Mouse (Mus musculus) liver, embryonic 13.5 days (tissue): ENCODE results near the gene Kcnj6. TPM values are rescaled to one million over a fixed set of nuclear protein-coding genes. Genes with fewer than 3 reads are reported as not detected.

Experiments
- ATAC-seq: fragments of 200-750 bp; cut with Nextera tagmentation; 2 replicates; pipeline ENCODE4 v1.8.0; 2017; ENCODE audit warnings: low read depth, mild to moderate bottlenecking, moderate number of reproducible peaks, moderate library complexity
- DNase-seq: peaks from one replicate; pipeline ENCODE4 v3.0.0; 2022
- H3K27ac ChIP-seq: fragments of 300-500 bp; sonication (generic); 2 replicates; pipeline ENCODE4 v1.5.1; 2015; ENCODE audit warnings: moderate library complexity, mild to moderate bottlenecking, inconsistent platforms
- H3K27me3 ChIP-seq: fragments of 300-500 bp; sonication (generic); 2 replicates; pipeline ENCODE4 v1.6.1; 2015; ENCODE audit warnings: mild to moderate bottlenecking, inconsistent platforms
- H3K36me3 ChIP-seq: fragments of 300-500 bp; sonication (generic); 2 replicates; pipeline ENCODE4 v1.6.1; 2015; ENCODE audit warnings: mild to moderate bottlenecking, inconsistent platforms
- H3K4me1 ChIP-seq: fragments of 300-500 bp; sonication (generic); replicated peaks from 2 replicates; pipeline ENCODE4 v1.6.1; 2015; ENCODE audit warnings: inconsistent platforms
- H3K4me2 ChIP-seq: fragments of 300-500 bp; sonication (generic); 2 replicates; pipeline ENCODE4 v1.6.1; 2015; ENCODE audit warnings: inconsistent platforms, mild to moderate bottlenecking, moderate library complexity
- H3K4me3 ChIP-seq: fragments of 300-500 bp; sonication (generic); replicated peaks from 2 replicates; pipeline ENCODE4 v1.5.1; 2015; ENCODE audit warnings: mild to moderate bottlenecking, inconsistent platforms
- H3K9ac ChIP-seq: fragments of 300-500 bp; sonication (generic); 2 replicates; pipeline ENCODE4 v1.6.1; 2015; ENCODE audit warnings: mild to moderate bottlenecking, inconsistent platforms
- H3K9me3 ChIP-seq: fragments of 300-500 bp; sonication (generic); replicated peaks from 2 replicates; pipeline ENCODE4 v1.6.1; 2016; ENCODE audit warnings: inconsistent platforms
- WGBS: fragments of 180-500 bp; shearing (Covaris S2); methylation state at CpG from one replicate; pipeline ENCODE4 v1.1.7; 2015; ENCODE audit not compliant: insufficient replicate concordance; 5-methylcytosine and 5-hydroxymethylcytosine counted together
- polyA plus RNA-seq: library from polyadenylated mRNA; unstranded; fragments of >200 nt; fragmentation: Nextera tagmentation; extraction: Ambion mirVana; gene quantifications from 2 replicates; pipeline ENCODE4 v1.2.1, GENCODE M21; 2015

Gene Kcnj6
- polyA plus RNA-seq, 1 experiment from 2014 or later = not detected

DNA sequence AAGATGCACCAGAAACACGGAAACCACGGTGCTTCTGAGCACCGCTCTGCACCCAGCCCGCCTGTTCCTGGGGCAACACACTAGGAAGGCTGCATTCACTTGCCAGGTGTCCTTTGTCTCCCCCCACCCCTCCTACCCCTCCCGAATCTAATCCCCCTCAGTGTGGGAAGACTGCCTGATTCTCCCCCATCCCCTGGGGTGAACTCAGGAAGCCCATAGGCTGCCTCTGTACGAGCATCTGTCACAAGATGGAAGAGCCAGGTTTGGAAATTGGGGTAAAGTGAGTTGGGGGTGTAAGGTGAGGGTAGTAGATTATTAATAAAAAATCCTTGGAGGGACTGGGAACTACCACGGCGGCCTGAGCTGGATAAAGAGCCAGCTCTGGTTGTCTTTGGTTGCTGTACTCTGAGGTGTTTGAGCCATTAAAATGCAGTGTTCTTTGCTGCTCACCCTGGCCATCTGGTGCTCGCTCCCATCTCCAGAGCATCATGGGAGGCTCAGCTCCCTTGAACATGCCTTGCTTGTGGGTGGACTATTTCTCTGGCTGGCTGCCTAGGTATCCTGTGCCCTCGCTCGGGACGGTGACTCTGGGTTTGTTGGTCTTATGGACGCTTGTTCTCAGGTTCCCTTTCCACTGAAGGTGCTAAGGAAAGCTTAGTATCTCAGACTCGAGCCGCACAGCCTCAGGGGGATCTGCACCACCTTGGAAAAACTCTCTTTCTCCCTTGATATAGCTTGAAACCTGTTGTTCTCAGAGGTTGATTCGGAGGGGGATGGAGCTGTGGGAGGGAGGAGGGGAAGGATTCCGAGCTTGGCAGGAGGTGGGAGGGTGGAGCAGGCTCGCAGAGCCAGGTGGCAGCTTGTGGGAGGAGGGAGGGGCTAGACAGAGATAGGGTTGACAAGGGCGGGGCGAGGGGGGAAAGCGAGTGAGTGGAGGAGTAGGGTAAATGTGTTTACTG lies 65.9 kb downstream of the Kcnj6 start:
- no peaks in the 10 kb centered on the region for H3K4me1 ChIP-seq
- no peak overlapping the region for H3K4me2 ChIP-seq
- H3K27ac ChIP-seq = no peak overlapping the region
- 11% methylated on average over 21 of the region's 21 CpGs for WGBS
- ATAC-seq (no peak), DNase-seq (no peak)
- no peaks in the 10 kb centered on the region for H3K27me3 ChIP-seq
- no peaks in the 10 kb centered on the region for H3K36me3 ChIP-seq
- no peak overlapping the region for H3K4me3 ChIP-seq
- H3K9me3 ChIP-seq = no peaks in the 10 kb centered on the region
- H3K9ac ChIP-seq = no peak overlapping the region

DNA sequence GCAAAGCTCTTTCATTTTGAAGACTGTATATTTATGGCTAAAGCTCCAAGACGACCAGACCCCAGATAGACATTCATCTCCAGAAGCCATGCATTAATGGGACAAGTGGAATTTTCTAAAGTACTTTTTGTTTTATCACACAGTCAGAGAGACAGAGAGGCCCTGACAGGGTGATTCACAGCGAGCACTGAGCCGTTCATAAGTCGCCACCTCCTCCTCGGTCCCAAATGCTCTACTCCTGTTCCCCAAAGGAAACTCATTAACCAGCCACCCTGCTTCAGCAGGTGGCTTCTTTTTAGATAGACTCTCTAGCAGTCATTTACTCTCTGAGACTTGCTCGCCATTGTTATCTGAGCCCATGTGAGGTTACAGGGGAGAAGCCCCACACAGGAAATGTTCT lies 72.1 kb downstream of the Kcnj6 start:
- H3K9me3 ChIP-seq = no peaks in the 10 kb centered on the region
- H3K27me3 ChIP-seq = no peaks in the 10 kb centered on the region
- H3K9ac ChIP-seq = no peak overlapping the region
- H3K4me2 ChIP-seq = no peak overlapping the region
- no peak overlapping the region for H3K27ac ChIP-seq
- WGBS = 53% methylated on average over 6 of the region's 6 CpGs
- no peaks in the 10 kb centered on the region for H3K36me3 ChIP-seq
- no peak for DNase-seq
- no peak overlapping the region for H3K4me3 ChIP-seq
- no peak for ATAC-seq
- H3K4me1 ChIP-seq = no peaks in the 10 kb centered on the region

DNA sequence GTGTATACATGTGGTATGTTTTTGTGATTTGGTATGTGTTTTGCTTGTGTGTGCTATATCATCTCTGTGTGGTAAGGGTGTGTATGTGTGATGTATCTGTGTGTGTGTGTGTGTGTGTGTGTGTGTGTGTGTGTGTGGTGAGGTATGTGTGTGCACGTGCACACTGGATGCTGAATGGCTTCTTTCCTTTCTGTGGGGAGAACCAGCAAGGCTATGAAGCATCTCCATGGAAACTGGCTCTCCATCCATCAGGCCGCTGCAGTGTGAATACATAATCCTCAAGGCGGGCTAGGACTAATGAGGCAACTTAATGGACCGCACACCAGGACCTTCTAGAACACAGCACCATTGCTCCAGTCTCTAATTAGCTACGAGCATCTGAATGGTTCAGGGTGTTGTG lies 78.3 kb downstream of the Kcnj6 start:
- Histone ChIP-seq H3K27me3 (no peaks in the 10 kb centered on the region), H3K27ac (no peak overlapping the region)
- no peak for ATAC-seq

GRCm38 (mm10) chr16:94906026-94906425 lies 91.5 kb downstream of the Kcnj6 start:
- H3K9me3 ChIP-seq = no peaks in the 10 kb centered on the region
- H3K4me1 ChIP-seq = no peaks in the 10 kb centered on the region
- ATAC-seq (no peak), DNase-seq (no peak)
- H3K27me3 ChIP-seq = no peaks in the 10 kb centered on the region
- no peak overlapping the region for H3K4me3 ChIP-seq
- H3K9ac ChIP-seq = no peak overlapping the region
- no peak overlapping the region for H3K4me2 ChIP-seq
- no peaks in the 10 kb centered on the region for H3K36me3 ChIP-seq
- H3K27ac ChIP-seq = no peak overlapping the region
- WGBS = 66% methylated on average over 4 of the region's 4 CpGs

More for the DNA sequence above, 78.3 kb downstream of the Kcnj6 start:
- Histone ChIP-seq H3K36me3 (no peaks in the 10 kb centered on the region), H3K4me3 (no peak overlapping the region), H3K9ac (no peak overlapping the region), H3K9me3 (no peaks in the 10 kb centered on the region), H3K4me1 (no peaks in the 10 kb centered on the region), H3K4me2 (no peak overlapping the region)
- WGBS = 60% methylated on average over 5 of the region's 5 CpGs
- no peak for DNase-seq

DNA sequence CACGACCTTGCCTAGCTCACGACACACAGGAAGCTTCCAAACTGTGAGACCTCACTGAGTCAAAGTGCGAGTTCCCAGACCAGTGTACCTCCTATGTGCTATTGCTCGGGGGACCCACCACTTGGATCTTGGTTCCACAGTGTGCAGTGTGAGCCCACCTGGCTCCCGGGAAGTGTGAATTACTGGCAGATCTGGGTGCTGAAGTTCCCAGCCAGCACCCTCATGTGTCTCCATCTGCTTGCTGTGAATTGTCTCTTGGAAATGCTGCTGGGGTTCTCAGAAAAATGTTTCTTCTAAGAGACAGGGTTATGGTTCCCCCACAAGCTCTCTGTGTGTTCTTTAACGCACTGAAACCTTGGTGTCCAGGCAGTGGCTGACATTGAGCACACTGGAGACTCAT lies 98.7 kb downstream of the Kcnj6 start:
- H3K36me3 ChIP-seq = no peaks in the 10 kb centered on the region
- no peaks in the 10 kb centered on the region for H3K9me3 ChIP-seq
- no peak overlapping the region for H3K4me3 ChIP-seq
- DNase-seq (no peak), ATAC-seq (no peak)
- H3K27ac ChIP-seq = no peak overlapping the region
- no peak overlapping the region for H3K9ac ChIP-seq
- 61% methylated on average over 6 of the region's 6 CpGs for WGBS
- H3K27me3 ChIP-seq = no peaks in the 10 kb centered on the region
- no peak overlapping the region for H3K4me2 ChIP-seq
- H3K4me1 ChIP-seq = no peaks in the 10 kb centered on the region

- no peak overlapping the region for H3K27ac ChIP-seq
- WGBS = 65% methylated on average over 4 of the region's 4 CpGs
- no peaks in the 10 kb centered on the region for H3K27me3 ChIP-seq
- no peaks in the 10 kb centered on the region for H3K4me1 ChIP-seq
- no peaks in the 10 kb centered on the region for H3K9me3 ChIP-seq
- DNase-seq = no peak
- H3K4me3 ChIP-seq = no peak overlapping the region
- no peak for ATAC-seq
- no peak overlapping the region for H3K4me2 ChIP-seq
- no peaks in the 10 kb centered on the region for H3K36me3 ChIP-seq
- H3K9ac ChIP-seq = no peak overlapping the region
These were observed 105.3 kb downstream of the Kcnj6 start for GRCm38 (mm10) chr16:94892162-94892650.

DNA sequence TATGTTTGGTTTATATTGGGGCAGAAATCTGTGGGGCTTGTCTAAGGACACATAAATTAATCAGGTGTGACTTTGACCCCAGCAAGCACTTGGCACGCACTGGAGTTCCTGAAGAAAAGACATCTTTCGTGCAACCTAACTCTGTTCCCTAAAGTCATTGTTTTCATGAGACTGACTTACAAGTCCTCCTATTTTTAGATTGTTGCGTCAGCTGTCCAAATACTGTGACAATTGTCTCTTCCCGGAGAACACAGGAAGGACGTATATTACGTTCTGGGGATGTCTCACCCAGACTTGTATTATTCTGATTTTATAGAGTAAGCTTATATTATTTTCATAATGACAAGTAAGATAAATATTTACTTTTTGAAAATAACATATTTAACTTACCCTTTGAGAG lies 106.9 kb downstream of the Kcnj6 start:
- Histone ChIP-seq H3K4me1 (no peaks in the 10 kb centered on the region), H3K36me3 (no peaks in the 10 kb centered on the region), H3K9ac (no peak overlapping the region), H3K4me3 (no peak overlapping the region), H3K27ac (no peak overlapping the region), H3K4me2 (no peak overlapping the region), H3K9me3 (no peaks in the 10 kb centered on the region), H3K27me3 (no peaks in the 10 kb centered on the region)
- 48% methylated on average over 6 of the region's 6 CpGs for WGBS
- ATAC-seq (no peak), DNase-seq (no peak)

- DNase-seq (no peak), ATAC-seq (no peak)
- WGBS = 53% methylated on average over 2 of the region's 2 CpGs
These were observed 107.4 kb downstream of the Kcnj6 start for GRCm38 (mm10) chr16:94890056-94890455.

GRCm38 (mm10) chr16:94888554-94888953 lies 108.9 kb downstream of the Kcnj6 start:
- H3K27ac ChIP-seq = no peak overlapping the region
- no peak overlapping the region for H3K9ac ChIP-seq
- 67% methylated on average over 11 of the region's 11 CpGs for WGBS
- no peak overlapping the region for H3K4me3 ChIP-seq
- no peaks in the 10 kb centered on the region for H3K9me3 ChIP-seq
- H3K4me2 ChIP-seq = no peak overlapping the region
- no peak for ATAC-seq
- no peaks in the 10 kb centered on the region for H3K36me3 ChIP-seq
- no peak for DNase-seq
- H3K4me1 ChIP-seq = no peaks in the 10 kb centered on the region
- H3K27me3 ChIP-seq = no peaks in the 10 kb centered on the region

More at GRCm38 (mm10) chr16:94890056-94890455, 107.4 kb downstream of the Kcnj6 start:
- no peaks in the 10 kb centered on the region for H3K27me3 ChIP-seq
- no peaks in the 10 kb centered on the region for H3K9me3 ChIP-seq
- H3K36me3 ChIP-seq = no peaks in the 10 kb centered on the region
- H3K4me2 ChIP-seq = no peak overlapping the region
- H3K4me1 ChIP-seq = no peaks in the 10 kb centered on the region
- H3K9ac ChIP-seq = no peak overlapping the region
- no peak overlapping the region for H3K4me3 ChIP-seq
- no peak overlapping the region for H3K27ac ChIP-seq

GRCm38 (mm10) chr16:94886398-94886797 lies 111.1 kb downstream of the Kcnj6 start:
- no peaks in the 10 kb centered on the region for H3K36me3 ChIP-seq
- H3K27ac ChIP-seq = no peak overlapping the region
- WGBS = 62% methylated on average over 7 of the region's 7 CpGs
- H3K9me3 ChIP-seq = no peaks in the 10 kb centered on the region
- no peaks in the 10 kb centered on the region for H3K27me3 ChIP-seq
- H3K4me2 ChIP-seq = no peak overlapping the region
- DNase-seq (no peak), ATAC-seq (no peak)
- H3K9ac ChIP-seq = no peak overlapping the region
- H3K4me1 ChIP-seq = no peaks in the 10 kb centered on the region
- no peak overlapping the region for H3K4me3 ChIP-seq

DNA sequence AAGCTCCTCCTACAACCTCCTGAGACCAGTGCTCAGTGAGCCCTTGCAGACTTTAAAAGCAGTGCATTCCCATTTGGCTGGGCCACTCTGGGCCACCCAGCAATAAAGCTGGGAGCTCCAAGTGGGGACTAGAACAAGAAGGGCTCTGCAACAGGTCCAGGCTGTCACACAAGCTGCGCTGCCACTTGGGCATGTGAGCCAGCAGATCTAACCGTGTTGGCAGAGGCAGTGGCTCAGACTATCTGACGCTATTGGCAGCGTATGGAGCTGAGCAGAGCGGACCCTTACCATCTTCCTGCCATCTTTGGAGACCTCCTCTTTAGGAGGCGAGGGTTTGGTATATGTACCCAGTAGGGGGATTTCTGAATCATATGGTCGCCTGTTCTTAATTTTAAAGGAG lies 112.4 kb downstream of the Kcnj6 start:
- H3K27me3 ChIP-seq = no peaks in the 10 kb centered on the region
- no peak overlapping the region for H3K4me3 ChIP-seq
- H3K9ac ChIP-seq = no peak overlapping the region
- no peak overlapping the region for H3K27ac ChIP-seq
- no peak overlapping the region for H3K4me2 ChIP-seq
- H3K4me1 ChIP-seq = no peaks in the 10 kb centered on the region
- H3K9me3 ChIP-seq = no peaks in the 10 kb centered on the region
- whole genome bisulfite sequencing = 63% methylated on average over 7 of the region's 7 CpGs
- no peak for DNase-seq
- H3K36me3 ChIP-seq = no peaks in the 10 kb centered on the region
- no peak for ATAC-seq

GRCm38 (mm10) chr16:94883909-94884308 lies 113.6 kb downstream of the Kcnj6 start:
- no peaks in the 10 kb centered on the region for H3K27me3 ChIP-seq
- DNase-seq (no peak), ATAC-seq (no peak)
- no peaks in the 10 kb centered on the region for H3K36me3 ChIP-seq
- WGBS = 56% methylated on average over 3 of the region's 3 CpGs
- H3K4me1 ChIP-seq = no peaks in the 10 kb centered on the region
- no peak overlapping the region for H3K27ac ChIP-seq
- H3K4me2 ChIP-seq = no peak overlapping the region
- H3K9ac ChIP-seq = no peak overlapping the region
- H3K4me3 ChIP-seq = no peak overlapping the region
- H3K9me3 ChIP-seq = no peaks in the 10 kb centered on the region
